Comparison of ENCODE assay signal across 8 mouse cellular contexts in genomic region chr5:123891669-123892068, GRCm38 (mm10). TPM values are rescaled to one million over a fixed set of nuclear protein-coding genes. Genes with fewer than 3 reads are reported as not detected.
DNase-seq lines count a peak whose midpoint lies in the region; ATAC-seq and TF ChIP-seq lines count a peak whose summit lies in the region.

No protein-coding gene starts in this region.

- no peak for TF ChIP-seq CTCF in liver, embryonic 14.5 days (IDR thresholded peaks at IDR 0.05; ENCODE audit: low read depth)

- no peak for TF ChIP-seq EP300 in liver, embryonic 14.5 days (IDR thresholded peaks at IDR 0.05; ENCODE audit: low read depth)

- no peaks in the 10 kb centered on the region for H3K36me3 ChIP-seq in heart, embryonic 16.5 days (ENCODE audit: control insufficient read depth, insufficient read depth)
- no peaks in the 10 kb centered on the region for H3K36me3 ChIP-seq in liver, embryonic 14.5 days (replicated peaks; ENCODE audit: control insufficient read depth, insufficient read depth, low read depth)

- ATAC-seq in heart, embryonic 16.5 days (replicated peaks; ENCODE audit: extremely low read depth, insufficient read depth, low FRiP score), result no peak; the same call in 1 of the 2 replicates
- ATAC-seq in liver, embryonic 14.5 days (ENCODE audit: insufficient read depth), result no peak

- 34% methylated on average over 6 of the region's 6 CpGs for WGBS in heart, embryonic 16.5 days
- WGBS in liver, embryonic 14.5 days (ENCODE audit: insufficient replicate concordance), result 16% methylated on average over 6 of the region's 6 CpGs

- H3K4me3 ChIP-seq in heart, embryonic 16.5 days (ENCODE audit: low read length), result no peak overlapping the region
- H3K4me3 ChIP-seq in liver, embryonic 14.5 days (ENCODE audit: insufficient read depth in 1 of 2, low read depth in 2 of 2, low read length in 2 of 2), result no peak overlapping the region

- no peaks in the 10 kb centered on the region for H3K9me3 ChIP-seq in heart, embryonic 16.5 days (replicated peaks; ENCODE audit: control insufficient read depth, low read length)
- H3K9me3 ChIP-seq in liver, embryonic 14.5 days (ENCODE audit: control insufficient read depth, low read length), result no peaks in the 10 kb centered on the region

- H3K9ac ChIP-seq in heart, embryonic 16.5 days (ENCODE audit: low read length), result no peak overlapping the region
- no peak overlapping the region for H3K9ac ChIP-seq in liver, embryonic 14.5 days (replicated peaks)

- peak overlapping the region; percentile 27; the same call in 1 of the 2 replicates for H3K4me2 ChIP-seq in heart, embryonic 16.5 days (ENCODE audit: low read depth, low read length)
- H3K4me2 ChIP-seq in liver, embryonic 14.5 days (ENCODE audit: low read depth), result no peak overlapping the region

- no peaks in the 10 kb centered on the region for H3K4me1 ChIP-seq in heart, embryonic 16.5 days (ENCODE audit: control insufficient read depth, insufficient read depth, low read length)
- peaks cover 0 to 2% of the 10 kb centered on the region in 2 experiments; a peak in 1 of 4 replicates for H3K4me1 ChIP-seq in liver, embryonic 14.5 days (replicated peaks; ENCODE audit: control insufficient read depth in 2 of 2, insufficient read depth in 2 of 2, low read length in 1 of 2)

- H3K27me3 ChIP-seq in heart, embryonic 16.5 days (ENCODE audit: control insufficient read depth, insufficient read depth, low read length), result no peaks in the 10 kb centered on the region
- no peaks in the 10 kb centered on the region for H3K27me3 ChIP-seq in liver, embryonic 14.5 days (ENCODE audit: control insufficient read depth, insufficient read depth, low read length)

- no peak overlapping the region for H3K27ac ChIP-seq in heart, embryonic 16.5 days (ENCODE audit: low read length)
- H3K27ac ChIP-seq in liver, embryonic 14.5 days, result no peak overlapping the region

- DNase-seq in heart, adult 8-10 months (ENCODE audit: low spot score), result no peak
- DNase-seq in right cerebral cortex, adult 18-20 months, result peak; percentile 33
- DNase-seq in right cerebral cortex, postnatal 25 days, result no peak
- DNase-seq in embryo, embryonic 10 days (ENCODE audit: low spot score), result peak; percentile 57
- DNase-seq in liver, embryonic 14.5 days (ENCODE audit: low read depth in 3 of 3, low spot score in 3 of 3), result peak in 2 of 3 experiments; percentile 37 to 44
- peak; percentile 47 for DNase-seq in thymus, postnatal 25 days
- no peak for DNase-seq in ovary, postnatal 36 days (ENCODE audit: low spot score)

RNA-seq across cellular contexts. Expression of gene Hcar1, which starts 11.8 kb away (rescaled TPM):
- polyA plus RNA-seq in heart, embryonic 16.5 days (2015; fragmentation: Nextera tagmentation; extraction: Ambion mirVana), result 0.41 and 0.45 TPM in 2 replicates
- under 1 TPM; 0.31 to 0.52 (median 0.42) TPM for total RNA-seq in heart, adult 8-10 months (2022)
- polyA plus RNA-seq in liver, embryonic 14.5 days (2012; rRNA removed), result 0.06 and 0.08 TPM in 2 replicates
- polyA plus RNA-seq in liver, embryonic 14.5 days (2014; fragmentation: Nextera tagmentation; extraction: Ambion mirVana), result 0.08 and 0.10 TPM in 2 replicates

RNA-seq across cellular contexts. Expression of gene Denr, which starts 15.3 kb away (rescaled TPM):
- polyA plus RNA-seq in heart, embryonic 16.5 days (2015; fragmentation: Nextera tagmentation; extraction: Ambion mirVana), result 79.0 and 96.2 TPM in 2 replicates
- total RNA-seq in heart, adult 8-10 months (2022), result 10 to 100 TPM; 45.9 to 52.4 (median 50.6) TPM
- polyA plus RNA-seq in liver, embryonic 14.5 days (2012; rRNA removed), result 8.8 and 17.5 TPM in 2 replicates
- polyA plus RNA-seq in liver, embryonic 14.5 days (2014; fragmentation: Nextera tagmentation; extraction: Ambion mirVana), result 43.0 and 50.0 TPM in 2 replicates

RNA-seq across cellular contexts. Expression of gene Hcar2, which starts 26.4 kb away (rescaled TPM):
- 0.15 TPM in 1 of 2 replicates, not detected in the other for polyA plus RNA-seq in heart, embryonic 16.5 days (2015; fragmentation: Nextera tagmentation; extraction: Ambion mirVana)
- total RNA-seq in heart, adult 8-10 months (2022), result 1 to 10 TPM in 1 of 4 experiments, under 1 TPM in 2, not detected in 1; 0.12 to 2.0 (median 0.22) TPM
- 0.20 and 0.22 TPM in 2 replicates for polyA plus RNA-seq in liver, embryonic 14.5 days (2012; rRNA removed)
- 0.11 and 0.42 TPM in 2 replicates for polyA plus RNA-seq in liver, embryonic 14.5 days (2014; fragmentation: Nextera tagmentation; extraction: Ambion mirVana)

RNA-seq across cellular contexts. Expression of gene Gm43518, which starts 35.5 kb away (rescaled TPM):
- 1.8 and 2.9 TPM in 2 replicates for polyA plus RNA-seq in heart, embryonic 16.5 days (2015; fragmentation: Nextera tagmentation; extraction: Ambion mirVana)
- under 1 TPM in 1 of 4 experiments, not detected in 3; 0.92 TPM for total RNA-seq in heart, adult 8-10 months (2022)
- 0.14 and 0.63 TPM in 2 replicates for polyA plus RNA-seq in liver, embryonic 14.5 days (2012; rRNA removed)
- 0.60 TPM in 1 of 2 replicates, not detected in the other for polyA plus RNA-seq in liver, embryonic 14.5 days (2014; fragmentation: Nextera tagmentation; extraction: Ambion mirVana)

RNA-seq across cellular contexts. Expression of gene Ccdc62, which starts 38.8 kb away (rescaled TPM):
- 4.4 and 6.3 TPM in 2 replicates for polyA plus RNA-seq in heart, embryonic 16.5 days (2015; fragmentation: Nextera tagmentation; extraction: Ambion mirVana)
- 1 to 10 TPM in 3 of 4 experiments, under 1 TPM in 1; 0.60 to 3.8 (median 2.0) TPM for total RNA-seq in heart, adult 8-10 months (2022)
- polyA plus RNA-seq in liver, embryonic 14.5 days (2012; rRNA removed), result 2.0 and 2.7 TPM in 2 replicates
- 3.4 and 3.7 TPM in 2 replicates for polyA plus RNA-seq in liver, embryonic 14.5 days (2014; fragmentation: Nextera tagmentation; extraction: Ambion mirVana)

Comparison
In these comparisons a context has a peak if more than half of its experiments do, and no peak if none do; other contexts are left out.
1. DNase-seq: peak in right cerebral cortex, adult 18-20 months (single experiment), embryo, embryonic 10 days (single experiment), liver, embryonic 14.5 days (2 of 3) and thymus, postnatal 25 days (single experiment); none in heart, adult 8-10 months (single experiment), right cerebral cortex, postnatal 25 days (single experiment) and ovary, postnatal 36 days (single experiment).